Mouse (Mus musculus) heart, postnatal 0 days (tissue): Measurements from ENCODE around the gene Dok7. TPM values are rescaled to one million over a fixed set of nuclear protein-coding genes. Genes with fewer than 3 reads are reported as not detected.

Source experiments
- ATAC-seq: fragments of 200-750 bp; cut with Nextera tagmentation; 2 replicates; pipeline ENCODE4 v1.8.0; 2017; ENCODE audit warnings: low read depth, moderate number of reproducible peaks, moderate library complexity; ENCODE audit not compliant: insufficient read depth
- DNase-seq: peaks from one replicate; pipeline ENCODE4 v3.0.0-alpha.2; 2016; ENCODE audit warnings: low spot score
- H3K27ac ChIP-seq: fragments of 300-500 bp; sonication (generic); 2 replicates; pipeline ENCODE4 v1.5.1; 2014; ENCODE audit warnings: low read depth, mild to moderate bottlenecking
- H3K27me3 ChIP-seq: fragments of 300-500 bp; sonication (generic); 2 replicates; pipeline ENCODE4 v1.6.1; 2014; ENCODE audit warnings: low read length, mixed read lengths; ENCODE audit not compliant: control insufficient read depth, insufficient read depth
- H3K36me3 ChIP-seq: fragments of 300-500 bp; sonication (generic); replicated peaks from 2 replicates; pipeline ENCODE4 v1.6.1; 2014; ENCODE audit warnings: low read length, mixed read lengths; ENCODE audit not compliant: control insufficient read depth, insufficient read depth
- H3K4me1 ChIP-seq: fragments of 300-500 bp; sonication (generic); 2 replicates; pipeline ENCODE4 v1.6.1; 2014; ENCODE audit warnings: antibody characterized with exemption; ENCODE audit not compliant: control insufficient read depth, insufficient read depth
- H3K4me2 ChIP-seq: fragments of 300-500 bp; sonication (generic); 2 replicates; pipeline ENCODE4 v1.6.1; 2014; ENCODE audit warnings: low read depth, mild to moderate bottlenecking, low read length, moderate library complexity
- H3K4me3 ChIP-seq: fragments of 300-500 bp; sonication (generic); 2 replicates; pipeline ENCODE4 v1.5.1; 2014; ENCODE audit warnings: low read depth, low read length
- H3K9ac ChIP-seq: fragments of 300-500 bp; sonication (generic); replicated peaks from 2 replicates; pipeline ENCODE4 v1.6.1; 2014; ENCODE audit warnings: low read depth, low read length, mixed read lengths
- H3K9me3 ChIP-seq: fragments of 300-500 bp; sonication (generic); replicated peaks from 2 replicates; pipeline ENCODE4 v1.6.1; 2016; ENCODE audit warnings: low read length; ENCODE audit not compliant: control insufficient read depth
- CTCF ChIP-seq: IDR thresholded peaks from 2 replicates; pipeline ENCODE4 v1.5.1; 2016; ENCODE audit warnings: antibody characterized with exemption, control low read depth, low read depth
- EP300 ChIP-seq: IDR thresholded peaks from 2 replicates; pipeline ENCODE4 v1.6.1; 2016; ENCODE audit warnings: antibody characterized with exemption, low read depth
- WGBS: fragments of 180-500 bp; shearing (Covaris S2); extraction: QIAGEN DNeasy Blood & Tissue Kit; methylation state at CpG from one replicate; pipeline ENCODE4 v1.1.7; 2014; 5-methylcytosine and 5-hydroxymethylcytosine counted together
- polyA plus RNA-seq: library from polyadenylated mRNA; unstranded; fragments of >200 nt; fragmentation: Nextera tagmentation; extraction: Ambion mirVana; gene quantifications from 2 replicates; pipeline ENCODE4 v1.2.1, GENCODE M21; 2015
- total RNA-seq: library from RNA; depleted of rRNA; stranded (reverse); fragments of >200 nt; gene quantifications from 2 replicates; pipeline ENCODE4 v1.2.3, GENCODE M21; 2014; ENCODE audit warnings: low replicate concordance

Gene Dok7
- total and polyA plus RNA-seq, 2 experiments from 2014 or later = 14.1 to 37.7 TPM

DNA sequence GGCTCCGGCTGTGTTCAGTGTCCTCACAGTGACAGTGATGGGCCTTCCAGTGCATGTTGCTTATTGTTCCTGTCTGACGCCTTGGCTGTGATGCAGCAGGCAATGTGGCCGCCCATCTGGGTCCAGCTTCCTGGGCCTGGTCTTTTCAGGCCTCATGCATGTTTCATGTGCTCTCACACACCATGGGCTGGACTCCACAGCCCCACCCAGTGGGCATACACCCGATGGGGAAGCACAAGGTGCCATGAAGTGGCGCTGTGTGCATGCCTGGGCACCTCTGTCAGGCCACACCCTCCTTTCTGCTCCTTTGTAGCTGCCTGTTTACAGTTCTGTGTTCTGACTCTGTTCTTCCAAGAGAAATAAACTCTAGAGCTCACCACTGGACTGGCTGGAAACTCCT is 23.5 kb upstream of the Dok7 start:
- Histone ChIP-seq H3K27ac (no peak overlapping the region), H3K27me3 (no peaks in the 10 kb centered on the region), H3K4me3 (no peak overlapping the region), H3K4me2 (no peak overlapping the region), H3K36me3 (peaks cover 50% of the 10 kb centered on the region), H3K4me1 (peaks cover 13% of the 10 kb centered on the region; the same call in 1 of the 2 replicates), H3K9me3 (no peaks in the 10 kb centered on the region), H3K9ac (no peak overlapping the region)
- ATAC-seq = no peak
- peak; percentile 36 for TF ChIP-seq CTCF
- no peak for TF ChIP-seq EP300
- 74% methylated on average over 5 of the region's 5 CpGs for WGBS
- no peak for DNase-seq

DNA sequence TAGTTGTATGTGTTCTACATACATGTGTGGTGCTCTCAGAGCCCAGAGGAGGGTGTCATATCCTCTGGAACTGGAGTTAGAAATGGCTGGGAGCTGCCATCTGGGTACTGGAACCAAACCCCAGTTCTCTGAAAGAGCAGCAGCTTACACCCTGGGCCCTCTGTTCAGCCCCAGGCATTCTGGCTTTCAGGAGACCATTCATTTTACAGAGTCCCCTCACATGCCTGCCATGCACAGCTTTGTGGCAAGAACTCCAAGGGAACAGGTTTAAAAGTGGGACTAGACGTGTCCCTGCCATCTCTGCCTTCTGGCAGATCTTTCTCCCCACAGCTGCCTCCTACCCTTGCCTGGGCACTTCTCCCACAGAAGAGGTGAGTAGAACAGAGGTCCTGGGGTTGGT is 22.9 kb upstream of the Dok7 start:
- Histone ChIP-seq H3K9ac (no peak overlapping the region), H3K27me3 (no peaks in the 10 kb centered on the region), H3K36me3 (peaks cover 45% of the 10 kb centered on the region), H3K4me1 (peaks cover 13% of the 10 kb centered on the region; the same call in 1 of the 2 replicates), H3K4me3 (no peak overlapping the region), H3K4me2 (no peak overlapping the region), H3K9me3 (no peaks in the 10 kb centered on the region), H3K27ac (peak overlapping the region; percentile 88; the same call in 1 of the 2 replicates)
- ATAC-seq (no peak), DNase-seq (no peak)
- no peak for TF ChIP-seq EP300
- TF ChIP-seq CTCF = no peak
- WGBS = 79% methylated on average over 1 of the region's 1 CpGs

DNA sequence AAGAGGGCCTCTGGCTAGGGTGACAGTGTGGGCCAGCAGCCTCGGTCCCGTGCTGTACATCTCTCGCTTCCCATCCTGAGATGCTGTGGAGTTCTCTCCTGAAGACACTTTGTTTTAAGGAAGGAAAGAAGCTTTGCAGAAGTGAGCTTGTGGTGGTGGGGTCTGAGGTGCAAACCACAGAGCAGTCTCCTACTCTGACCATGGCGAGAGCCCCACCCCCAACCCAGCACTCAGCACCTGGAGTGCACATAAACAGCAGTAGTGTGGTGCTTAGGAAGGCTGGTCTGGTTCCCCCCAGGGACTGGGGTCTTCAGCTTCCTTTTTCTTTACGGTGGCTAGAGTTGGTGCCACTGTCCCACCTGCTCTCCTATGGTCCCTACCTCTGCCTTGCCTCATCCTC is 21.4 kb upstream of the Dok7 start:
- 69% methylated on average over 5 of the region's 5 CpGs for WGBS
- peaks cover 31% of the 10 kb centered on the region for H3K36me3 ChIP-seq
- TF ChIP-seq EP300 (no peak), CTCF (no peak)
- DNase-seq = no peak
- ATAC-seq = no peak
- H3K9ac ChIP-seq = no peak overlapping the region
- no peaks in the 10 kb centered on the region for H3K27me3 ChIP-seq
- peaks cover 13% of the 10 kb centered on the region; the same call in 1 of the 2 replicates for H3K4me1 ChIP-seq
- H3K4me2 ChIP-seq = no peak overlapping the region
- H3K27ac ChIP-seq = peak overlapping the region; percentile 88
- H3K9me3 ChIP-seq = no peaks in the 10 kb centered on the region
- H3K4me3 ChIP-seq = no peak overlapping the region

DNA sequence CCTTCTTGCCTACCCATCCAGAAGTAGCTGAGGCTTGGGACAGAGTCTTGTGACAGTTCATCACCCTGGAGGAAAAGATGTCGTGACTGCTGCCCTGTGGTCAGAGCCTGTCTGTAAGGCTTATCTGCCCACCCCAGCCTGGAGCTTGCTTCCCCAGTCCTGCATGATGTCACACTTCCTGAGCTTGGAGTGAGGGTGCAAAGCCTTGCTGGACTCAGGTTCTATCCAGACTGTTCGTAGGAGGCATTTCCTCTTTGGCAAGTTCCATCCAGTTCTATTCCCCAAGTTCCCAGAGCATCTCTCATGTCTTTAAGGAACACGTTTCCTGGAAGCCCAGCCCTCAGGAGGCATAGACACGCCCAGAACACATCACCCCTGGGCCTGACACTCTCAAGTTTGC is 20.8 kb upstream of the Dok7 start:
- H3K9me3 ChIP-seq = no peaks in the 10 kb centered on the region
- no peak overlapping the region for H3K4me3 ChIP-seq
- no peak overlapping the region for H3K9ac ChIP-seq
- ATAC-seq = peak; percentile 75
- peak overlapping the region; percentile 88 for H3K27ac ChIP-seq
- 34% methylated on average over 4 of the region's 4 CpGs for WGBS
- peaks cover 13% of the 10 kb centered on the region; the same call in 1 of the 2 replicates for H3K4me1 ChIP-seq
- DNase-seq = peak; percentile 67
- peaks cover 26% of the 10 kb centered on the region for H3K36me3 ChIP-seq
- TF ChIP-seq CTCF (no peak), EP300 (0 out of 2 replicates have a peak, but pooled peaks have one; percentile 82)
- no peaks in the 10 kb centered on the region for H3K27me3 ChIP-seq
- H3K4me2 ChIP-seq = no peak overlapping the region

DNA sequence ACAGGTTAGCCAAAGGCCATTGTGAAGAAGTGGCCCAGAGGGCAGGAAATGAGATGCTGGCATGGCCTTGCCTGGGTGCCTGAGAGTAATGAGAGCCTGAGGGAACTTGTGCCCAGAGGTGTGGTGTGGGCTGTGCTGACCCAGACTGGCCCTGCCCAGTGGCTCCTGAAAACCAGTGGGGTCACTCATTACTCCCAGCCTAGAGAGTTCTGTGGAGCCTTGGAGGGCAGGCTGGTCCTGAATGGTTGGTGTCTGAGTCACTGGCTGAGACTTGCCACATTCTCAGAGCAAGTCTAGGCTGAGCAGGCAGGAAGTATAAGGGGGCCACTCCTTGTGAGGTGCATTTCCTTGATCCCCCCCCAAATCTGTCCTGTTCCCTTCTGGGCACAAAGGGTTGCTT is 19.1 kb upstream of the Dok7 start:
- Histone ChIP-seq H3K36me3 (peaks cover 9% of the 10 kb centered on the region), H3K9ac (no peak overlapping the region)
- TF ChIP-seq CTCF = no peak
- TF ChIP-seq EP300 = no peak

DNA sequence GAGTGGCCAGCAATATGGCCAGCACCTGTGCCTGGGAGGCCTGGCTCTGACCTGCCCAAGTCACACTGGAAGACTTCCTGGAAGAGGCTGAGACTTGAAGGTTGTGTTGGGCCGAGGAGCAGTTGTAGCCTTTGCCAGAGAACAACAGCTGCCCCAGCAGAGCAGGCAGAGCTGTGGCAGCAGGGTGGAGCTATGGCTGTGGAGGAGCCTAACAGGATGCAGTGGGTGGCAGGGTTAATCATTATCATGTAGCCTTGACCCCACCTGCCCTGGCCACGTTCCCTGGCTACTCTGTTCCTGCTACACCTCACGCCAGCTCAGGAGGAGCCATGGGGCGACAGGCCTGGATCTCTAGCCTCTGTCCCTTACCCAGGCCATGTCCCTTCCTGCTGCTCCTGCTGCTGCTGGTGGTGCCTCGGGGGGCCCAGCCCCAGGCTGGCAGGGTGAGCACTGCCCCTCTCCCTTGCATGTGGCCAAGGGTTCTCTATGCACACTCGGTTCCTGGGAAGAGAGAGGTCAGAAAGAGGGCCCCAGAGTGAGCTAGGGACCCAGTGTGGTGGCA is 15.2 kb upstream of the Dok7 start, which contains the start of gene Hgfac:
Gene Hgfac, plus strand, starts transcription at position 242 of the 562 bp plus-strand sequence.
- H3K36me3 ChIP-seq = no peaks in the 10 kb centered on the region
- no peak within 1 kb of the TSS for H3K4me3 ChIP-seq
- DNase-seq (no peak), ATAC-seq (no peak)
- 49% methylated on average over 6 of the region's 6 CpGs for WGBS
- H3K4me1 ChIP-seq = peaks cover 8% of the 10 kb centered on the region; the same call in 1 of the 2 replicates
- no peak within 1 kb of the TSS for H3K27ac ChIP-seq
- H3K9me3 ChIP-seq = no peaks in the 10 kb centered on the region
- no peaks in the 10 kb centered on the region for H3K27me3 ChIP-seq
- no peak for TF ChIP-seq CTCF
- no peak for TF ChIP-seq EP300
- H3K4me2 ChIP-seq = no peak within 1 kb of the TSS
- H3K9ac ChIP-seq = no peak within 1 kb of the TSS

More for the DNA sequence above, 19.1 kb upstream of the Dok7 start:
- ATAC-seq (no peak), DNase-seq (no peak)
- no peaks in the 10 kb centered on the region for H3K27me3 ChIP-seq
- H3K4me2 ChIP-seq = no peak overlapping the region
- H3K27ac ChIP-seq = peak overlapping the region; percentile 30; the same call in 1 of the 2 replicates
- H3K4me3 ChIP-seq = no peak overlapping the region
- H3K4me1 ChIP-seq = peaks cover 15% of the 10 kb centered on the region; the same call in 1 of the 2 replicates
- H3K9me3 ChIP-seq = no peaks in the 10 kb centered on the region
